Mouse (Mus musculus): ENCODE measurements around the gene Cd28. TPM values are rescaled to one million over a fixed set of nuclear protein-coding genes. Genes with fewer than 3 reads are reported as not detected.

Cd28 gene
- polyA plus RNA-seq, 1 experiment from 2014 or later: 0.27 TPM

GRCm38 (mm10) chr1:60752986-60753385 lies 36.4 kb downstream of the Cd28 start:
- Histone ChIP-seq H3K9ac (no peak overlapping the region), H3K36me3 (no peaks in the 10 kb centered on the region), H3K4me3 (no peak overlapping the region), H3K4me2 (replicated peaks) (no peak overlapping the region), H3K27me3 (no peaks in the 10 kb centered on the region), H3K4me1 (no peaks in the 10 kb centered on the region), H3K27ac (no peak overlapping the region), H3K9me3 (no peaks in the 10 kb centered on the region)
- WGBS: 88% methylated on average over 1 of the region's 1 CpGs
- ATAC-seq (ENCODE audit: insufficient number of reproducible peaks, insufficient read depth, low FRiP score, low TSS enrichment): no peak

GRCm38 (mm10) chr1:60753981-60754380 lies 37.4 kb downstream of the Cd28 start:
- Histone ChIP-seq H3K4me2 (replicated peaks) (no peak overlapping the region), H3K27me3 (no peaks in the 10 kb centered on the region), H3K9me3 (no peaks in the 10 kb centered on the region), H3K36me3 (no peaks in the 10 kb centered on the region), H3K4me1 (no peaks in the 10 kb centered on the region), H3K27ac (no peak overlapping the region), H3K9ac (no peak overlapping the region), H3K4me3 (no peak overlapping the region)
- WGBS: 92% methylated on average over 12 of the region's 12 CpGs
- ATAC-seq (ENCODE audit: insufficient number of reproducible peaks, insufficient read depth, low FRiP score, low TSS enrichment): no peak

DNA sequence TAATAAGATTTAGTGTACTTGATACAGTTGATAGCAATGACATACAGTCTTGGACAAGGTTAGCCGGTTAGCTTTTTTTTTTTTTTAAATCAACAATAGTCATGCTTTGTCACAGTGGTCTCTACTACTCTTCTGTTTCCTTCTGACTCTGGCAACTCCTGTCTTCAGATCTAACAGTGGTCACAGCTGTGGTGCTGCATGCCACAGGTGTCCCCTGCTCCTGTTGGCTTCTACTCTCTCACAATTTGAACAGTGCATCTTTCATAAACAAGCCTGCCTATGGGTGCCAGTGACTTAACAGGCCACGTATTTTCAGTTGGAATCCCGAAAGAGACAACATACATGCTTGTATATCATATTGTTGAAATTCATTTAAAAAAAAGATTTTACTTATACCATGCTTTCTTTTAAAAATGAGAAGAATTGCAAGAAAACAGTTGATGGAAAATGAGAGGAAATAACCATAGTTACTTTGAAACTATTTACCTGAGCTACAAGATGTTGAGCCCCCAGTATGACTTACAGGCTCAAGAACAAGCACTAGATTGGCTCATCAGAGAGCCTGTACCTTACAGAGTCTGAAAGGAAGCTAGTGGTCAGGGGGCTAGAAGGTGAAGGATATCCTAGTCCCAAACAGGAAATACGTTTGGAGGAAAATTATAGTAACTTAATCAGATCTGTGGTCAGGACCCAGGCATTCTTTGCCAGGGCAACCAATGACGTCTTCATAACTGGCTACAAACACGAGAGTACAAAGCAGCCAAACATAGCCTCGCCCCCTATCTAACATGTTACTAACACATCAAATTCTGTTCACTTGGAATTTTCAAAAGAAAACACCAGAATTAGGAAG lies 39.0 kb downstream of the Cd28 start:
- Histone ChIP-seq H3K9me3 (no peaks in the 10 kb centered on the region), H3K36me3 (no peaks in the 10 kb centered on the region), H3K27ac (no peak overlapping the region), H3K27me3 (no peaks in the 10 kb centered on the region), H3K4me3 (no peak overlapping the region), H3K9ac (no peak overlapping the region), H3K4me2 (replicated peaks) (no peak overlapping the region), H3K4me1 (no peaks in the 10 kb centered on the region)
- no peak for ATAC-seq (ENCODE audit: insufficient number of reproducible peaks, insufficient read depth, low FRiP score, low TSS enrichment)
- WGBS: 76% methylated on average over 7 of the region's 7 CpGs

DNA sequence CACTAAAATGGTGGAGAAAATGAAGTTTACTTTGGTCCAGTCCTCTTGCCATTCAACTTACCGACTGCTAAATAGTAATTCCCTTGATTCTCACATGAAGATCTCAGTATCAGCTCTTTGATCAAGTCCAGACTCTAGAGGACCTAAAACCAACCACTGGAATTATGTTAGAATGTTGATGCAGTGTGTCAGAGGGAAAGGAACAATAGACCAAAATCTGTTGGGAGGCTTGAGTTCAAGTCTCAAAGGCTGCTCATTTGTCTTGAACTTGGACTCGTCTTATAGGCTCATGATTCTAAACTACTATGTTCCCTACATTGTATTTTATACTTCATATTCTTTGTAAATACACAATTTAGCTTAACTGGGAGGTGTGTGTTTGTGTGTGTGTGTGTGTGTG lies 41.0 kb downstream of the Cd28 start:
- Histone ChIP-seq H3K4me2 (replicated peaks) (no peak overlapping the region), H3K4me3 (no peak overlapping the region), H3K9ac (no peak overlapping the region), H3K27me3 (no peaks in the 10 kb centered on the region), H3K9me3 (no peaks in the 10 kb centered on the region), H3K4me1 (no peaks in the 10 kb centered on the region), H3K27ac (no peak overlapping the region), H3K36me3 (no peaks in the 10 kb centered on the region)
- WGBS: 94% methylated on average over 2 of the region's 2 CpGs
- ATAC-seq (ENCODE audit: insufficient number of reproducible peaks, insufficient read depth, low FRiP score, low TSS enrichment): no peak

GRCm38 (mm10) chr1:60758226-60758625 lies 41.6 kb downstream of the Cd28 start:
- H3K36me3 ChIP-seq: no peaks in the 10 kb centered on the region
- H3K4me2 ChIP-seq (replicated peaks): no peak overlapping the region
- 90% methylated on average over 1 of the region's 1 CpGs for WGBS
- no peaks in the 10 kb centered on the region for H3K4me1 ChIP-seq
- H3K9me3 ChIP-seq: no peaks in the 10 kb centered on the region
- H3K4me3 ChIP-seq: no peak overlapping the region
- ATAC-seq (ENCODE audit: insufficient number of reproducible peaks, insufficient read depth, low FRiP score, low TSS enrichment): no peak
- no peak overlapping the region for H3K27ac ChIP-seq
- no peak overlapping the region for H3K9ac ChIP-seq
- H3K27me3 ChIP-seq: no peaks in the 10 kb centered on the region

DNA sequence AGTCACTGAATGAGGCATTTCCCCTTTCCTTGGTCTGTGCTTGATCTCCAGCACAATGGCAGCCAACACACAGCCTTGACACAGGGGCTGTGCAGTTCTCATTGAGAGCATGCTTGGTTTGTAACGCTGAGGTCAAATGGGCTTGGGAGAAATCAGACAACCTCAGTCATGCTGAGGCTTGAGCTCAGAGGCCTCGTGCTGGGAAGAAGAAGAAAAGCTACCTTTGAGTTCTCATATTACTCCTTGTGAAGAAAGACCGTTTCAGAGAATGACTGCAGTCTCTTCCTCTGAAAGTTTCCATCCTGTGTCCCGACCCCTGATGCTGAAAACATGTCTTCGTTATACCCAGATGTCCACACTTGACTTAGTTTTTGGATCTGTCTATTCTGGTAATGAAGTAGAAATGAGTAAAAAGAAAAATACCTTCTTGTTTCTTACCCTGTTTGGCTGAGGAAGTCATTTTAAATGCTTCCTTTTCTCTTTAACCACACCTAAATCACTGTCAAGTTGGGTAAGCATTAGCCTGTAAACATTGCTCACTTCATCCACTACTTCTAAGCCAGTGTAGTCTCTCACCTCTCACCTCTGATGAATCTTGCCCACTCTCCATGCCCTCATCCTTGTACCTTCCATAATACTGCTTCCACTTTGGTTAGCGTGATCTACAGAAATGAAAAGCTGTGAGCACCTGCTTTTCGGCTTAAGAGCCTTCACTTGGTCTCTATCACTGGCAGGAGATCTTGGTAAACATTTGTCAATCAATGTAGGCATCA lies 43.1 kb downstream of the Cd28 start:
- WGBS: 44% methylated on average over 7 of the region's 7 CpGs
- no peaks in the 10 kb centered on the region for H3K4me1 ChIP-seq
- no peak overlapping the region for H3K27ac ChIP-seq
- H3K9me3 ChIP-seq: no peaks in the 10 kb centered on the region
- H3K9ac ChIP-seq: no peak overlapping the region
- H3K36me3 ChIP-seq: no peaks in the 10 kb centered on the region
- no peak for ATAC-seq (ENCODE audit: insufficient number of reproducible peaks, insufficient read depth, low FRiP score, low TSS enrichment)
- no peak overlapping the region for H3K4me2 ChIP-seq (replicated peaks)
- H3K27me3 ChIP-seq: no peaks in the 10 kb centered on the region
- H3K4me3 ChIP-seq: no peak overlapping the region

- no peak overlapping the region for H3K9ac ChIP-seq
- no peaks in the 10 kb centered on the region for H3K9me3 ChIP-seq
- no peak overlapping the region for H3K27ac ChIP-seq
- H3K27me3 ChIP-seq: no peaks in the 10 kb centered on the region
- no peaks in the 10 kb centered on the region for H3K36me3 ChIP-seq
- H3K4me2 ChIP-seq (replicated peaks): no peak overlapping the region
- no peak overlapping the region for H3K4me3 ChIP-seq
- no peak for ATAC-seq (ENCODE audit: insufficient number of reproducible peaks, insufficient read depth, low FRiP score, low TSS enrichment)
- 87% methylated on average over 3 of the region's 3 CpGs for WGBS
- no peaks in the 10 kb centered on the region for H3K4me1 ChIP-seq
Observed at GRCm38 (mm10) chr1:60760475-60760874, 43.9 kb downstream of the Cd28 start.

- Histone ChIP-seq H3K4me3 (no peak overlapping the region), H3K9me3 (no peaks in the 10 kb centered on the region), H3K27ac (no peak overlapping the region), H3K36me3 (no peaks in the 10 kb centered on the region), H3K4me1 (no peaks in the 10 kb centered on the region), H3K9ac (no peak overlapping the region), H3K27me3 (no peaks in the 10 kb centered on the region), H3K4me2 (replicated peaks) (no peak overlapping the region)
- no peak for ATAC-seq (ENCODE audit: insufficient number of reproducible peaks, insufficient read depth, low FRiP score, low TSS enrichment)
- WGBS: 94% methylated on average over 3 of the region's 3 CpGs
Observed at GRCm38 (mm10) chr1:60761528-60762171, 45.0 kb downstream of the Cd28 start.

- Histone ChIP-seq H3K27ac (no peak overlapping the region), H3K4me3 (no peak overlapping the region), H3K9ac (no peak overlapping the region), H3K36me3 (no peaks in the 10 kb centered on the region), H3K4me1 (no peaks in the 10 kb centered on the region), H3K4me2 (replicated peaks) (no peak overlapping the region), H3K9me3 (no peaks in the 10 kb centered on the region), H3K27me3 (no peaks in the 10 kb centered on the region)
- WGBS: 94% methylated on average over 1 of the region's 1 CpGs
- no peak for ATAC-seq (ENCODE audit: insufficient number of reproducible peaks, insufficient read depth, low FRiP score, low TSS enrichment)
Observed at GRCm38 (mm10) chr1:60762451-60762850, 45.9 kb downstream of the Cd28 start.

DNA sequence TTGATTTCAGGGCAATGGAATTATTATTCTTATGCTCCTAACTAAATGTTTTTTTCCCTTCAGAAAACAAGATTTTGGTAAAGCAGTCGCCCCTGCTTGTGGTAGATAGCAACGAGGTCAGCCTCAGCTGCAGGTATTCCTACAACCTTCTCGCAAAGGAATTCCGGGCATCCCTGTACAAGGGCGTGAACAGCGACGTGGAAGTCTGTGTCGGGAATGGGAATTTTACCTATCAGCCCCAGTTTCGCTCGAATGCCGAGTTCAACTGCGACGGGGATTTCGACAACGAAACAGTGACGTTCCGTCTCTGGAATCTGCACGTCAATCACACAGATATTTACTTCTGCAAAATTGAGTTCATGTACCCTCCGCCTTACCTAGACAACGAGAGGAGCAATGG lies 46.3 kb downstream of the Cd28 start:
- WGBS: 91% methylated on average over 20 of the region's 20 CpGs
- H3K4me1 ChIP-seq: no peaks in the 10 kb centered on the region
- no peak overlapping the region for H3K4me2 ChIP-seq (replicated peaks)
- no peaks in the 10 kb centered on the region for H3K9me3 ChIP-seq
- no peak overlapping the region for H3K9ac ChIP-seq
- H3K27me3 ChIP-seq: no peaks in the 10 kb centered on the region
- no peak overlapping the region for H3K27ac ChIP-seq
- no peaks in the 10 kb centered on the region for H3K36me3 ChIP-seq
- no peak for ATAC-seq (ENCODE audit: insufficient number of reproducible peaks, insufficient read depth, low FRiP score, low TSS enrichment)
- H3K4me3 ChIP-seq: no peak overlapping the region

DNA sequence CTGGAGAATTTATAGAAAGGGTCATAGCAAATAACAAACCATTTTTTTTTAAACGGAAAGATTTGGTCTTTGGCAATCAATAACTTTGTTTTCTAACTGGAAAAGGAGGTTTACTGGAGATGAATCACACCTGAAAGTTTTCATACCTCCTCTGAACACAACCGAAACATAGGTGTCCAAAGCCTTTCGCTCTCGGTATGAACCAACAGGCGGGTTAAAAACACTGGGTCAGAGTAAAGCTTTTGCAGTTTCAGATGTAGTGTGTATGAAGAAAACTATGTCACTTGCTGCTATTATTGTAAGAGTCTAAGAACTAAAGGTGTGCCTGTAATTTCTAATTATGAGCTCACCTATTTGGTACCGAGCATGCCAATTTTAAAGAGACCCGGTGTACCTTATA lies 55.2 kb downstream of the Cd28 start:
- Histone ChIP-seq H3K9ac (no peak overlapping the region), H3K4me3 (no peak overlapping the region), H3K27me3 (no peaks in the 10 kb centered on the region), H3K4me1 (no peaks in the 10 kb centered on the region), H3K4me2 (replicated peaks) (no peak overlapping the region), H3K36me3 (no peaks in the 10 kb centered on the region), H3K27ac (no peak overlapping the region), H3K9me3 (no peaks in the 10 kb centered on the region)
- WGBS: 92% methylated on average over 7 of the region's 7 CpGs
- no peak for ATAC-seq (ENCODE audit: insufficient number of reproducible peaks, insufficient read depth, low FRiP score, low TSS enrichment)

- Histone ChIP-seq H3K27ac (no peak overlapping the region), H3K9ac (no peak overlapping the region), H3K9me3 (no peaks in the 10 kb centered on the region), H3K4me2 (replicated peaks) (no peak overlapping the region), H3K4me1 (no peaks in the 10 kb centered on the region), H3K36me3 (no peaks in the 10 kb centered on the region), H3K27me3 (no peaks in the 10 kb centered on the region), H3K4me3 (no peak overlapping the region)
- ATAC-seq (ENCODE audit: insufficient number of reproducible peaks, insufficient read depth, low FRiP score, low TSS enrichment): no peak
- 83% methylated on average over 3 of the region's 3 CpGs for WGBS
Observed at GRCm38 (mm10) chr1:60773231-60773630, 56.6 kb downstream of the Cd28 start.

All from embryonic facial prominence, embryonic 12.5 days (tissue).